Mouse (Mus musculus): ENCODE results near the gene Lctl. TPM values are rescaled to one million over a fixed set of nuclear protein-coding genes. Genes with fewer than 3 reads are reported as not detected.
A peak's percentile ranks its signal among the peaks of the same experiment; 100 is the strongest.

The Lctl gene
- total and polyA plus RNA-seq, 2 experiments from 2014 or later: not detected

DNA sequence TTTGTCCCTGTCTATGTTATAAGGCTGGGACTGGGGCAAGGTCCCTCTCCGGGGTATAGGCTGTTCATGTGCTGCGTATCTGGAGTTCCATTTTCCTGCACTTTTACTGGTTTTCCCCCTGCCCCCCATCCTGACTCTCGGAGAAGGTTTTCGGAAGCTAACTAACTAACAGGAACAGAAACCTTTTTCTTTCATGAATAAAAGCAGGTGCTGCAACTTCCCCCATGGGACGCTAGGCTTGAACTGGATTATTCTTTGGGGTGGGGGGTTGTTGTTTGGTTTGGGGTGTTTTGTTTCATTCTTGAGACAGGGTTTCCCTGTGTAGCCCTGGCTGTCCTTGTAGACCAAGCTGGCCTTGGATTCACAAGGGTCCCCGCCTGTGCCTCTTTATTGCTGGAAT is 30.4 kb upstream of the Lctl start:
- H3K27me3 ChIP-seq (ENCODE audit: insufficient read depth, low read length): 0 out of 2 replicates have a peak, but pooled peaks cover 13% of the 10 kb centered on the region
- no peak overlapping the region for H3K4me3 ChIP-seq (ENCODE audit: low read depth, low read length)
- no peak overlapping the region for H3K9ac ChIP-seq (replicated peaks; ENCODE audit: low read length, poor library complexity, severe bottlenecking)
- no peak overlapping the region for H3K4me2 ChIP-seq (ENCODE audit: low read depth, low read length, poor library complexity, severe bottlenecking)
- H3K9me3 ChIP-seq (ENCODE audit: low read length): no peaks in the 10 kb centered on the region
- DNase-seq (ENCODE audit: low spot score): no peak
- H3K27ac ChIP-seq (ENCODE audit: low read depth, low read length): no peak overlapping the region
- ATAC-seq (ENCODE audit: low FRiP score): no peak
- WGBS: 88% methylated on average over 6 of the region's 6 CpGs
- H3K36me3 ChIP-seq (ENCODE audit: insufficient read depth, low read length): no peaks in the 10 kb centered on the region
- peaks cover 3% of the 10 kb centered on the region for H3K4me1 ChIP-seq (ENCODE audit: insufficient read depth, low read length)
- no peak for TF ChIP-seq CTCF (IDR thresholded peaks at IDR 0.05)

DNA sequence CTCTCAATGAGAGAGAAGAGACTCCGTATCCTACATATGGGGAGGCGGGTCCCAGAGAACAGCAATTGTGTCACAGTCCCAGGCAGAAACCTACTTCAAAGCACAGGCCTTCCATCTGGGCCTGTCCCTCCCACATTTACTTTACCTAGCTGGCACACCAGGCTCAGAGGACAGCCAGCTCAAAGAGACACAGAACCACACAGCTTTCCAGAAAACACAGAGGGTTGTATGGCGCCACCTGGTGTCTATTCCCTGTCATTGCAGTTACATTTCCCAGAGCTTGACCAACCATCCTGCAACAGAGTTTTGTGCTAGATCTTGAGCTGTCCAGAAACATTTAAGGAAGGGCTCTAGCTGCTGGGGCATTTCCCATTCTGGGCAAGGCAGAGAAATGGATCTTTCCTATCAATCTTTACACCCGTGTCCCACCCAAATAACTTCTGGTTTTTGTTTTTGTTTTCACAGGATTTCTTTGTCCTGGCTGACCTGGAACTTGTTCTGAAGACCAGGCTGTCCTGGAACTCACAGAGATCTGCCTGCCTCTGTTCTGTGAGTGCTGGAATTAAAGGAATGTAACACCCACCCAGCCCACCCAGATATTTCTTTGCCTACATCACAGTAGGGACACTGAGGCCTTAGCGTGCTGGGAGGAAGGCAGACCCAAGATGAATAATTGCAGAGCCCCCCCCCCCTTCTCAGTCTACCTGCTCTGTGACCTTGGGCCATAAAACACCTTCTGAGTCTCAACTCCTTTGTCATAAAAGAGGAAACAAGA is 29.3 kb upstream of the Lctl start:
- Histone ChIP-seq H3K4me3 (ENCODE audit: low read depth, low read length) (no peak overlapping the region), H3K36me3 (ENCODE audit: insufficient read depth, low read length) (no peaks in the 10 kb centered on the region), H3K4me1 (ENCODE audit: insufficient read depth, low read length) (peaks cover 3% of the 10 kb centered on the region), H3K27me3 (ENCODE audit: insufficient read depth, low read length) (0 out of 2 replicates have a peak, but pooled peaks cover 13% of the 10 kb centered on the region), H3K4me2 (ENCODE audit: low read depth, low read length, poor library complexity, severe bottlenecking) (no peak overlapping the region), H3K9me3 (ENCODE audit: low read length) (no peaks in the 10 kb centered on the region), H3K27ac (ENCODE audit: low read depth, low read length) (no peak overlapping the region), H3K9ac (replicated peaks; ENCODE audit: low read length, poor library complexity, severe bottlenecking) (no peak overlapping the region)
- WGBS: 43% methylated on average over 5 of the region's 5 CpGs
- DNase-seq (ENCODE audit: low spot score) (peak; percentile 79), ATAC-seq (ENCODE audit: low FRiP score) (no peak)
- TF ChIP-seq CTCF (IDR thresholded peaks at IDR 0.05): peak; percentile 98

DNA sequence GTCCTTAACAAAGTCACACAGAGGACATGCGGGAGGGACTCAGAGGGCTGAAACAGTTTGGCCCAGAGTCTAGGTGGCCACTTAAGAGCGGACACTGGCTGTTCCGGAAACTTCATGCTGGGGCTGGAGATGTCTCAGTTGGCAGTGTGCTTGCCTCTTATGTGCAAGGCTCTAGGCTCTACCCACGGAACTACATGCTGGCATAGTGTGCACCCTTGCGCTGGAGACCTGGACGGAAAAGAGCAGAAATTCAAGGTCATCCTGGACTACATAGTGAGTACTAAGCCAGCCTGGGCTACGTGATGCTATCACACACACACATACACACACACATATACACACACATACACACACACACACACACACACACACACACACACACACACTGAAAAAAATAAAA is 28.6 kb upstream of the Lctl start:
- Histone ChIP-seq H3K9me3 (ENCODE audit: low read length) (no peaks in the 10 kb centered on the region), H3K27ac (ENCODE audit: low read depth, low read length) (no peak overlapping the region), H3K4me1 (ENCODE audit: insufficient read depth, low read length) (peaks cover 3% of the 10 kb centered on the region), H3K9ac (replicated peaks; ENCODE audit: low read length, poor library complexity, severe bottlenecking) (no peak overlapping the region), H3K36me3 (ENCODE audit: insufficient read depth, low read length) (no peaks in the 10 kb centered on the region), H3K4me3 (ENCODE audit: low read depth, low read length) (no peak overlapping the region), H3K4me2 (ENCODE audit: low read depth, low read length, poor library complexity, severe bottlenecking) (no peak overlapping the region), H3K27me3 (ENCODE audit: insufficient read depth, low read length) (0 out of 2 replicates have a peak, but pooled peaks cover 9% of the 10 kb centered on the region)
- TF ChIP-seq CTCF (IDR thresholded peaks at IDR 0.05): no peak
- WGBS: 95% methylated on average over 7 of the region's 7 CpGs
- no peak for DNase-seq (ENCODE audit: low spot score)
- no peak for ATAC-seq (ENCODE audit: low FRiP score)

DNA sequence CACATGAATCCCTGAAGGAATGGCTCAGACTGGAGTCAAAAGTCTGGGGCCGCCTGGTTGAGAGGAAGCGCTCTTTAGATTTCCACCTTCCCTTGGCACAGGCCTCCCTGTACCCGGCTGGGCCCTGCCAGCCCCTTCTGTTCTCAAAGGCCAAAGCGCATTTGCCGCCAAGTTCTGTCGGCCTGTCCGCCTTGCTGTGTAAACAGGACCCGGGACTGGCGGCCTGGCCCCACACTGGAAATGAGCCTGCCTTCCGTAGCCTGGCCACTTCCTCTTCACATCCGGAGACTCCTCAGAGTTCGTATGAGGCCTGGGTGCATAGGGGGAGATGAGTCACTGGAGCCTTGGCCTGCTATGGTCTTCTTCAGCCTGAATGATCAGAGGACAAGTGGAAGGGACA is 27.9 kb upstream of the Lctl start:
- no peak for TF ChIP-seq CTCF (IDR thresholded peaks at IDR 0.05)
- Histone ChIP-seq H3K36me3 (ENCODE audit: insufficient read depth, low read length) (no peaks in the 10 kb centered on the region), H3K9ac (replicated peaks; ENCODE audit: low read length, poor library complexity, severe bottlenecking) (no peak overlapping the region), H3K4me1 (ENCODE audit: insufficient read depth, low read length) (peaks cover 3% of the 10 kb centered on the region), H3K27me3 (ENCODE audit: insufficient read depth, low read length) (0 out of 2 replicates have a peak, but pooled peaks cover 6% of the 10 kb centered on the region), H3K4me3 (ENCODE audit: low read depth, low read length) (no peak overlapping the region), H3K9me3 (ENCODE audit: low read length) (no peaks in the 10 kb centered on the region), H3K4me2 (ENCODE audit: low read depth, low read length, poor library complexity, severe bottlenecking) (no peak overlapping the region), H3K27ac (ENCODE audit: low read depth, low read length) (no peak overlapping the region)
- DNase-seq (ENCODE audit: low spot score) (peak; percentile 50), ATAC-seq (ENCODE audit: low FRiP score) (no peak)
- 67% methylated on average over 12 of the region's 12 CpGs for WGBS

DNA sequence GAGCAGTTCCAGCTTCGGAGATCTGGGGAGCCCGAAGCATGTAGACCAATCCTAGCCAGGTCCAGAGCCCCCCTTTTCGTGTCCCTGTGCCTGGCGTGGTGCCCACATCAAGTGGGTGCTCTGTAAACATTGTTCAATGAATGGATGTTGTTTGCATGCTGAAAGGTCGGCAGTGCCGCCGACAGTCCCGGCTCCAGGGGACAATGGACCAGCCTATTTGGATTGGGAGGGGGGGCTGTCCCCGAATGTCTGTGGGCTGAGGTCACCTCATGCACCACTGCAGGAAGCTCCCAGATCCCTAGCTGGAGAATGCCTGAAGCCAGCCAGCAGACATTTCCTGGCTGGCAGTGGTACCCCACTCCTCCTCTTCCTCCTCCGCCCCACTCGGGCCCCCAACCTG is 22.9 kb upstream of the Lctl start:
- no peak for TF ChIP-seq CTCF (IDR thresholded peaks at IDR 0.05)
- H3K27me3 ChIP-seq (ENCODE audit: insufficient read depth, low read length): no peaks in the 10 kb centered on the region
- H3K36me3 ChIP-seq (ENCODE audit: insufficient read depth, low read length): no peaks in the 10 kb centered on the region
- H3K4me1 ChIP-seq (ENCODE audit: insufficient read depth, low read length): no peaks in the 10 kb centered on the region
- no peak for DNase-seq (ENCODE audit: low spot score)
- no peak overlapping the region for H3K4me2 ChIP-seq (ENCODE audit: low read depth, low read length, poor library complexity, severe bottlenecking)
- no peak overlapping the region for H3K9ac ChIP-seq (replicated peaks; ENCODE audit: low read length, poor library complexity, severe bottlenecking)
- H3K4me3 ChIP-seq (ENCODE audit: low read depth, low read length): no peak overlapping the region
- H3K27ac ChIP-seq (ENCODE audit: low read depth, low read length): no peak overlapping the region
- no peak for ATAC-seq (ENCODE audit: low FRiP score)
- H3K9me3 ChIP-seq (ENCODE audit: low read length): no peaks in the 10 kb centered on the region
- 52% methylated on average over 9 of the region's 11 CpGs for WGBS

DNA sequence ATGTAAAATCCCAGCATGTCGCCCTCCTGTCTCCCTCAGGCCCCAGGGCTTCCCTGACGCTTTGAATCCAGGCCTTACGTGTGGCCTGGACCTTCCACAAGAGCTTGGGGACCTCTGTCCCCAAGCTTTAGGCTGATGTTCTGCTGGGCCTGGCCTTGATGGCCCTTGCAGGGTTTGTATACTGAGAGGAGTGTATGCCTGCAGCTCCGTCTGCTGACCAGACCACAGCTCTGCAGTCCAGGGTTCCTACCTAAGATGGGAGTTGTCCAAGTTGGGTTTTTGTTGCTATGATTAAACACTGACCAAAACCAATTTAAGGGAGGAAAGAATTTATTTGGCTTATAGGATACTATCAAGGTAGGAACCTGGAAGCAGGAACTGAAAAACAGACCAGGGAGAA is 18.7 kb upstream of the Lctl start:
- Histone ChIP-seq H3K9ac (replicated peaks; ENCODE audit: low read length, poor library complexity, severe bottlenecking) (no peak overlapping the region), H3K4me1 (ENCODE audit: insufficient read depth, low read length) (no peaks in the 10 kb centered on the region), H3K9me3 (ENCODE audit: low read length) (no peaks in the 10 kb centered on the region), H3K4me2 (ENCODE audit: low read depth, low read length, poor library complexity, severe bottlenecking) (no peak overlapping the region), H3K4me3 (ENCODE audit: low read depth, low read length) (no peak overlapping the region), H3K27ac (ENCODE audit: low read depth, low read length) (no peak overlapping the region), H3K27me3 (ENCODE audit: insufficient read depth, low read length) (no peaks in the 10 kb centered on the region), H3K36me3 (ENCODE audit: insufficient read depth, low read length) (no peaks in the 10 kb centered on the region)
- DNase-seq (ENCODE audit: low spot score) (no peak), ATAC-seq (ENCODE audit: low FRiP score) (no peak)
- WGBS: 52% methylated on average over 4 of the region's 4 CpGs
- TF ChIP-seq CTCF (IDR thresholded peaks at IDR 0.05): peak; percentile 41
